Mouse (Mus musculus) urinary bladder, postnatal 25 days (tissue): ENCODE results near the gene Top3a.

Source experiments
- DNase-seq: peaks from one replicate; pipeline ENCODE4 v3.0.0; 2022; ENCODE audit warnings: low spot score

Top3a gene

GRCm38 (mm10) chr11:60774841-60775240 is 2.3 kb downstream of the Top3a start:
- DNase-seq = no peak

- no peak for DNase-seq
Observed at GRCm38 (mm10) chr11:60774158-60774689, 2.9 kb downstream of the Top3a start.

- no peak for DNase-seq
Observed at GRCm38 (mm10) chr11:60772161-60772560, 5.0 kb downstream of the Top3a start.

GRCm38 (mm10) chr11:60770776-60771175 is 6.4 kb downstream of the Top3a start:
- DNase-seq = no peak

- DNase-seq = no peak
Observed at GRCm38 (mm10) chr11:60769322-60769721, 7.8 kb downstream of the Top3a start.

- DNase-seq = no peak
Observed at GRCm38 (mm10) chr11:60766969-60767368, 10.2 kb downstream of the Top3a start.

GRCm38 (mm10) chr11:60761681-60762080 is 15.5 kb downstream of the Top3a start:
- no peak for DNase-seq

GRCm38 (mm10) chr11:60755570-60755969 is 21.6 kb downstream of the Top3a start:
- no peak for DNase-seq

GRCm38 (mm10) chr11:60740321-60740720 is 36.8 kb downstream of the Top3a start:
- no peak for DNase-seq

GRCm38 (mm10) chr11:60737450-60737849 is 39.7 kb downstream of the Top3a start:
- DNase-seq = no peak

- no peak for DNase-seq
Observed at GRCm38 (mm10) chr11:60736491-60736890, 40.7 kb downstream of the Top3a start.

- DNase-seq = no peak
Observed at GRCm38 (mm10) chr11:60735191-60735590, 42.0 kb downstream of the Top3a start.

- DNase-seq = no peak
Observed at GRCm38 (mm10) chr11:60734206-60734605, 43.0 kb downstream of the Top3a start.

GRCm38 (mm10) chr11:60731251-60731650 is 45.9 kb downstream of the Top3a start:
- no peak for DNase-seq

GRCm38 (mm10) chr11:60730169-60730568 is 47.0 kb downstream of the Top3a start:
- no peak for DNase-seq

- no peak for DNase-seq
Observed at GRCm38 (mm10) chr11:60729217-60729641, 47.9 kb downstream of the Top3a start.

- DNase-seq = peak; percentile 86
Observed at GRCm38 (mm10) chr11:60728260-60728761, 48.9 kb downstream of the Top3a start, which contains the start of gene Mief2. TSS of gene Mief2 (plus strand) at chr11:60728398.

GRCm38 (mm10) chr11:60727392-60728140 is 49.6 kb downstream of the Top3a start:
- DNase-seq = no peak

- peak; percentile 88 for DNase-seq
Observed at GRCm38 (mm10) chr11:60726601-60727391, 50.4 kb downstream of the Top3a start, which contains the start of gene Flii. TSS of gene Flii (minus strand) at chr11:60727263.

- DNase-seq = no peak
Observed at GRCm38 (mm10) chr11:60719263-60719662, 57.9 kb downstream of the Top3a start.

GRCm38 (mm10) chr11:60715833-60716232 is 61.3 kb downstream of the Top3a start:
- DNase-seq = no peak

GRCm38 (mm10) chr11:60712639-60713255 is 64.4 kb downstream of the Top3a start:
- no peak for DNase-seq
